ENCODE assay signal across 24 mouse cellular contexts in the genomic region with DNA sequence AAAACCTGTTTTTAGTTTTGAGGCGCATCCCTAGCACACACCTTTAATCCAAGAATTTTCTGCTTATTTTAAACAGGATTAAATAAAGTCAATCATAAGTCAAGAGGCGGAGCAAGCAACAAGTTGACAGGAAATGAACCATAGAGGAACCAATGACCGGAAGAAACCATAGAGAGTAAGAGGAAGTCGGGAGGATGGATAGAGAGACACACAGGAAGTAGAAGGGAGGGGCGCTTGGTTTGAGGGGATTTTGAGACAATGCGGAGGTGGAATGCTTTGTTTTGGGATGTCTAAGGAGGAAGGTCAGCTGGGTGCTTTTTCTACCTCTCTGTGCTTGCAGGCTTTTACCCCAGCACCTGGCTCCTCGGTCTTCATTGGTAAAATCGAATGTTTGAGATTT. TPM values are rescaled to one million over a fixed set of nuclear protein-coding genes. Genes with fewer than 3 reads are reported as not detected.
A peak's percentile ranks its signal among the peaks of the same experiment; 100 is the strongest.
DNase-seq lines count a peak whose midpoint lies in the region; ATAC-seq and TF ChIP-seq lines count a peak whose summit lies in the region.
"Had no signal": no experiment of that assay in that cellular context is flagged by ENCODE, and none has a peak within 500 bp of the region (broad histone marks: within the 10 kb centered on the region; RNA-seq: fewer than 3 reads in every experiment).

No protein-coding gene starts in this region.

- ATAC-seq in granulocyte monocyte progenitor cell, adult 5-6 weeks (replicated peaks; ENCODE audit: poor library complexity, severe bottlenecking): peak; percentile 30; the same call in 1 of the 2 replicates
- ATAC-seq: activated CD4-positive, CD25-positive, alpha-beta regulatory T cell, adult 4 months; forebrain, embryonic 13.5 days; forebrain, embryonic 15.5 days; forebrain, postnatal 0 days; Patski had no signal

- H3K36me3 ChIP-seq in testis, adult 2 months (ENCODE audit: control insufficient read depth, insufficient read depth, low read length): no peaks in the 10 kb centered on the region
- H3K36me3 ChIP-seq: embryonic facial prominence, embryonic 10.5 days; embryonic facial prominence, embryonic 12.5 days; forebrain, embryonic 15.5 days; G1E had no signal

- TF ChIP-seq CTCF in testis, adult 2 months (IDR thresholded peaks at IDR 0.05; ENCODE audit: control insufficient read depth, insufficient read depth, insufficient replicate concordance, low read depth, low read length): no peak

- H3K4me3 ChIP-seq in testis, adult 2 months (ENCODE audit: control insufficient read depth, low read depth, low read length): peak overlapping the region; percentile 79
- H3K4me3 ChIP-seq: embryonic facial prominence, embryonic 10.5 days; embryonic facial prominence, embryonic 12.5 days; forebrain, embryonic 13.5 days; forebrain, embryonic 15.5 days had no signal

- no peak for TF ChIP-seq POLR2A in testis, adult 2 months (IDR thresholded peaks at IDR 0.05; ENCODE audit: control insufficient read depth, low read depth, low read length)

- no peak overlapping the region for H3K27ac ChIP-seq in testis, adult 2 months (ENCODE audit: control insufficient read depth, insufficient read depth, low read depth, low read length)
- H3K27ac ChIP-seq: embryonic facial prominence, embryonic 10.5 days; embryonic facial prominence, embryonic 12.5 days; forebrain, embryonic 13.5 days; forebrain, embryonic 15.5 days had no signal

- no peak for DNase-seq in testis, postnatal 14 days (ENCODE audit: low spot score)
- peak; percentile 80 for DNase-seq in ES-CJ7 (ENCODE audit: low read depth, low spot score)
- DNase-seq in R1 (ENCODE audit: low read depth, low spot score): peak; percentile 97
- no peak for DNase-seq in spleen, postnatal 36 days (ENCODE audit: low spot score in 2 of 2)
- DNase-seq in left cerebral cortex, adult 9 months (ENCODE audit: low spot score in 2 of 2): no peak
- no peak for DNase-seq in thymus, postnatal 25 days
- DNase-seq: adrenal gland, adult 8-10 months; adrenal gland, postnatal 14 days; adrenal gland, postnatal 36 days; cerebellum, adult 11-12 months; cerebellum, adult 2 months; cerebellum, adult 9-10 months; cerebellum, postnatal 10 days; cerebellum, postnatal 25 days; forebrain, postnatal 0 days had no signal

- H3K27me3 ChIP-seq in testis, adult 2 months (ENCODE audit: control insufficient read depth, insufficient read depth, low read length): no peaks in the 10 kb centered on the region
- H3K27me3 ChIP-seq: embryonic facial prominence, embryonic 12.5 days; forebrain, embryonic 13.5 days; forebrain, embryonic 15.5 days; Patski had no signal

- H3K4me1 ChIP-seq in testis, adult 2 months (ENCODE audit: control insufficient read depth, insufficient read depth, low read length): no peaks in the 10 kb centered on the region
- H3K4me1 ChIP-seq: embryonic facial prominence, embryonic 10.5 days; embryonic facial prominence, embryonic 12.5 days; forebrain, embryonic 13.5 days; forebrain, embryonic 15.5 days had no signal

RNA-seq across cellular contexts. Expression of a gene that starts 15.2 kb away (rescaled TPM):
- 1.4 and 1.5 TPM in 2 replicates for polyA plus RNA-seq in testis, adult 2 months (2012; rRNA removed)
- total RNA-seq in granulocyte monocyte progenitor cell, adult 5-6 weeks (2014; fragmentation: Nextera tagmentation): not detected in 2 replicates
- total RNA-seq in granulocyte monocyte progenitor cell, adult 5-6 weeks (2017): not detected in 2 replicates
- polyA plus RNA-seq: activated CD4-positive, CD25-positive, alpha-beta regulatory T cell, adult 4 months; G1E had no signal

Comparison
In these comparisons a context has a peak if more than half of its experiments do, and no peak if none do; other contexts are left out.
1. DNase-seq: peak in ES-CJ7 (single experiment) and R1 (single experiment); none in testis, postnatal 14 days (single experiment), spleen, postnatal 36 days (0 of 2), left cerebral cortex, adult 9 months (0 of 2) and thymus, postnatal 25 days (single experiment).